Mouse (Mus musculus) intestine, embryonic 14.5 days (tissue): ENCODE data around the gene Bcr. TPM values are rescaled to one million over a fixed set of nuclear protein-coding genes. Genes with fewer than 3 reads are reported as not detected.

ENCODE experiments used
- ATAC-seq: fragments of 200-750 bp; cut with Nextera tagmentation; replicated peaks from 2 replicates; pipeline ENCODE4 v1.8.0; 2017; ENCODE audit warnings: low read depth, moderate number of reproducible peaks, moderate TSS enrichment, moderate library complexity; ENCODE audit not compliant: low FRiP score, low TSS enrichment
- DNase-seq: peaks from one replicate; pipeline ENCODE4 v3.0.0-alpha.2; 2018; ENCODE audit warnings: low spot score
- H3K27ac ChIP-seq: fragments of 300-500 bp; sonication (generic); 2 replicates; pipeline ENCODE4 v1.5.1; 2014; ENCODE audit warnings: low read depth, mild to moderate bottlenecking, control low read depth
- H3K27me3 ChIP-seq: fragments of 300-500 bp; sonication (generic); replicated peaks from 2 replicates; pipeline ENCODE4 v1.6.1; 2014; ENCODE audit warnings: low read length, control low read depth; ENCODE audit not compliant: control insufficient read depth, insufficient read depth
- H3K36me3 ChIP-seq: fragments of 300-500 bp; sonication (generic); 2 replicates; pipeline ENCODE4 v1.6.1; 2014; ENCODE audit warnings: low read length, control low read depth; ENCODE audit not compliant: control insufficient read depth, insufficient read depth
- H3K4me1 ChIP-seq: fragments of 300-500 bp; sonication (generic); replicated peaks from 2 replicates; pipeline ENCODE4 v1.6.1; 2014; ENCODE audit warnings: low read length, control low read depth, mixed read lengths; ENCODE audit not compliant: control insufficient read depth, insufficient read depth
- H3K4me2 ChIP-seq: fragments of 300-500 bp; sonication (generic); 2 replicates; pipeline ENCODE4 v1.6.1; 2014; ENCODE audit warnings: low read length
- H3K4me3 ChIP-seq: fragments of 300-500 bp; sonication (generic); 2 replicates; pipeline ENCODE4 v1.5.1; 2014; ENCODE audit warnings: low read depth, low read length, control low read depth, mixed read lengths
- H3K9ac ChIP-seq: fragments of 300-500 bp; sonication (generic); 2 replicates; pipeline ENCODE4 v1.6.1; 2014; ENCODE audit warnings: mild to moderate bottlenecking, low read length
- H3K9me3 ChIP-seq: fragments of 300-500 bp; sonication (generic); 2 replicates; pipeline ENCODE4 v1.6.1; 2016; ENCODE audit warnings: low read length, control low read depth; ENCODE audit not compliant: control insufficient read depth
- WGBS: fragments of 180-500 bp; shearing (Covaris S2); extraction: QIAGEN DNeasy Blood & Tissue Kit; methylation state at CpG from one replicate; pipeline ENCODE4 v1.1.7; 2014; 5-methylcytosine and 5-hydroxymethylcytosine counted together
- polyA plus RNA-seq: library from polyadenylated mRNA; unstranded; fragments of >200 nt; fragmentation: Nextera tagmentation; extraction: Ambion mirVana; gene quantifications from 2 replicates; pipeline ENCODE4 v1.2.1, GENCODE M21; 2014

Bcr gene
- polyA plus RNA-seq, 1 experiment from 2014 or later = 14.4 TPM

- ATAC-seq (no peak), DNase-seq (no peak)
- 69% methylated on average over 12 of the region's 12 CpGs for WGBS
These were observed 113.3 kb downstream of the Bcr start for GRCm38 (mm10) chr10:75173712-75174111.

DNA sequence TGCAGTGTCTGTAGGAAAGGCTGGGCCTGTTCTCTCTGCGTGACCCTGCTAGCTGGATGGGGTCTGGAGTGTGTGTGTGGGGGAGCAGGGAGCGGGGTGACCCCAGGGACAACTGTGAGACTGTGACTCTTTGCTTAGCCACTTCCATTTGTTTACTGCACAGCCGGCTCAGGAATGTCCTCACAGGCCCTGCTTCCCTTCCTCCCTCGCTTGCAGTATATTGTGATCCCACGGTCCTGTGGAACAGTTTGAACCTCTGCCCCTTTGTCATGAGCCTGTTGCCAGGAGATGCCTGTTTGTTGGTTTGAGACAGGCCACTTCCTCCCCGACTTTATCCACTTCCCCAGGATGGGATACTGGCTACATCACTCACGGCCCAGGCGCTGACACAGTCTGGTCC lies 116.1 kb downstream of the Bcr start:
- ATAC-seq (no peak), DNase-seq (no peak)
- Histone ChIP-seq H3K4me1 (no peaks in the 10 kb centered on the region), H3K27me3 (no peaks in the 10 kb centered on the region), H3K9me3 (no peaks in the 10 kb centered on the region), H3K27ac (peak overlapping the region; percentile 34), H3K36me3 (peaks cover 68% of the 10 kb centered on the region), H3K9ac (no peak overlapping the region), H3K4me3 (no peak overlapping the region), H3K4me2 (no peak overlapping the region)
- 60% methylated on average over 8 of the region's 8 CpGs for WGBS

More at GRCm38 (mm10) chr10:75173712-75174111, 113.3 kb downstream of the Bcr start:
- Histone ChIP-seq H3K4me2 (no peak overlapping the region), H3K36me3 (peaks cover 50% of the 10 kb centered on the region), H3K9ac (no peak overlapping the region), H3K4me3 (no peak overlapping the region), H3K27me3 (no peaks in the 10 kb centered on the region), H3K4me1 (no peaks in the 10 kb centered on the region), H3K9me3 (no peaks in the 10 kb centered on the region), H3K27ac (no peak overlapping the region)

- DNase-seq (no peak), ATAC-seq (no peak)
- WGBS = 92% methylated on average over 5 of the region's 5 CpGs
These were observed 118.5 kb downstream of the Bcr start for GRCm38 (mm10) chr10:75178911-75179310.

GRCm38 (mm10) chr10:75182151-75182774 lies 121.9 kb downstream of the Bcr start:
- Histone ChIP-seq H3K36me3 (peaks cover 68% of the 10 kb centered on the region), H3K4me3 (no peak overlapping the region), H3K27me3 (no peaks in the 10 kb centered on the region), H3K4me2 (no peak overlapping the region), H3K27ac (no peak overlapping the region), H3K9me3 (no peaks in the 10 kb centered on the region), H3K9ac (no peak overlapping the region), H3K4me1 (no peaks in the 10 kb centered on the region)
- peak; percentile 89 for DNase-seq
- 19% methylated on average over 14 of the region's 14 CpGs for WGBS
- ATAC-seq = peak; percentile 68

More at GRCm38 (mm10) chr10:75178911-75179310, 118.5 kb downstream of the Bcr start:
- no peak overlapping the region for H3K4me2 ChIP-seq
- no peak overlapping the region for H3K27ac ChIP-seq
- H3K4me3 ChIP-seq = no peak overlapping the region
- H3K4me1 ChIP-seq = no peaks in the 10 kb centered on the region
- H3K9ac ChIP-seq = no peak overlapping the region
- H3K27me3 ChIP-seq = no peaks in the 10 kb centered on the region
- H3K36me3 ChIP-seq = peaks cover 80% of the 10 kb centered on the region
- no peaks in the 10 kb centered on the region for H3K9me3 ChIP-seq

- Histone ChIP-seq H3K9ac (no peak overlapping the region), H3K36me3 (peaks cover 43% of the 10 kb centered on the region), H3K9me3 (no peaks in the 10 kb centered on the region), H3K27ac (no peak overlapping the region), H3K4me3 (no peak overlapping the region), H3K4me1 (no peaks in the 10 kb centered on the region), H3K4me2 (no peak overlapping the region), H3K27me3 (no peaks in the 10 kb centered on the region)
- ATAC-seq (no peak), DNase-seq (peak; percentile 50)
- WGBS = 92% methylated on average over 9 of the region's 9 CpGs
These were observed 124.4 kb downstream of the Bcr start for GRCm38 (mm10) chr10:75184826-75185225.

DNA sequence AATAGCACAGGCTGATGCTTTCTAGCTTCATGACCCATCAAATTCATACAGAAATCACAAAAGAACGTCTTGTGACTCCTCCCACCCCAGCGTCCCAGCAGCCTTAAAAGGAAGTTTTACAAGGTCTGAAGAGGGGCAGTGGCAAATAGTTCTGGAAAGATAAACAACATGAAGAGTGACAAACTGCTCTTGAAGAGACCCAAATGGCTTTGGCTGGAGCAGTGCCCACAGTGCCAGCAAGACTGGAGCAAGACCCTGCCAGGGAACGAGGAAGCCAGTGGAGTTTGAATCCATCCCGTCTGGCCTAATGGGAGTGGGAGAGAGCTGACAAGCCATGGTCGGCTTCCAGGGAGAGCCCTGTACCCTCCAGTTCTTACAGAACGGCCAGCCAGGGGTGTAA lies 126.2 kb downstream of the Bcr start:
- no peak overlapping the region for H3K27ac ChIP-seq
- H3K9ac ChIP-seq = no peak overlapping the region
- H3K4me2 ChIP-seq = no peak overlapping the region
- H3K9me3 ChIP-seq = no peaks in the 10 kb centered on the region
- no peak for ATAC-seq
- DNase-seq = peak; percentile 48
- peaks cover 25% of the 10 kb centered on the region for H3K36me3 ChIP-seq
- WGBS = 42% methylated on average over 6 of the region's 6 CpGs
- no peaks in the 10 kb centered on the region for H3K27me3 ChIP-seq
- no peak overlapping the region for H3K4me3 ChIP-seq
- H3K4me1 ChIP-seq = no peaks in the 10 kb centered on the region

GRCm38 (mm10) chr10:75187366-75188056 lies 127.1 kb downstream of the Bcr start:
- no peak for ATAC-seq
- 77% methylated on average over 8 of the region's 8 CpGs for WGBS
- Histone ChIP-seq H3K27me3 (no peaks in the 10 kb centered on the region), H3K36me3 (peaks cover 18% of the 10 kb centered on the region), H3K27ac (no peak overlapping the region), H3K4me1 (no peaks in the 10 kb centered on the region), H3K4me3 (no peak overlapping the region), H3K9me3 (no peaks in the 10 kb centered on the region), H3K4me2 (no peak overlapping the region), H3K9ac (no peak overlapping the region)
- peak; percentile 28 for DNase-seq

- no peak overlapping the region for H3K9ac ChIP-seq
- H3K36me3 ChIP-seq = no peaks in the 10 kb centered on the region
- ATAC-seq = no peak
- no peak overlapping the region for H3K4me2 ChIP-seq
- peak; percentile 46 for DNase-seq
- H3K27me3 ChIP-seq = no peaks in the 10 kb centered on the region
- 47% methylated on average over 7 of the region's 7 CpGs for WGBS
- no peak overlapping the region for H3K4me3 ChIP-seq
- 0 out of 2 replicates have a peak, but pooled peaks cover 3% of the 10 kb centered on the region for H3K9me3 ChIP-seq
- H3K4me1 ChIP-seq = no peaks in the 10 kb centered on the region
- no peak overlapping the region for H3K27ac ChIP-seq
These were observed 131.3 kb downstream of the Bcr start for GRCm38 (mm10) chr10:75191647-75192046.

DNA sequence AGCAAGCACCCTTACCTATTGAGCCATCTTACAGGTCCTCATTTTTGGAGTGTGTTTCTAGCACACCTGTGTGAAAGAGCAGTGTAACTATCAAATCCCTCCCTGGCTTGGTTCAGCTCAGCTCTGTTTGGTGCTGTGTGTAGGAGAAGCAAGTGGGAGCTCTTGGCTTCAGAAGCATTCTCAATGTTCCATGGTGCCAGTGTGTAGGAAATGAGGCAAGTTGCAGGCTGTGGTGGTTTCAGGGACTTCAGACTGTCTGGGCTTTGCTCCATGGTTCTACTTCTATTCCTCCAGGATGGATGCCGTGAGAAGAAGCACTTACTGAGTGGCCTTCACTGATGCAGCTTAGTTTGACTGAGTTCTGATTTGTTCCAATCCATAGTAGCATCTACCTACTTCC lies 137.4 kb downstream of the Bcr start:
- ATAC-seq = no peak

More for the DNA sequence above, 137.4 kb downstream of the Bcr start:
- 75% methylated on average over 1 of the region's 1 CpGs for WGBS
- Histone ChIP-seq H3K4me2 (no peak overlapping the region), H3K27me3 (no peaks in the 10 kb centered on the region), H3K9me3 (0 out of 2 replicates have a peak, but pooled peaks cover 2% of the 10 kb centered on the region), H3K4me3 (no peak overlapping the region), H3K27ac (no peak overlapping the region), H3K4me1 (no peaks in the 10 kb centered on the region), H3K36me3 (no peaks in the 10 kb centered on the region), H3K9ac (no peak overlapping the region)
- no peak for DNase-seq
